Mouse (Mus musculus) right cerebral cortex, postnatal 25 days (tissue): ENCODE results near the gene Synpo2l.
"Not testable (repeated sequence)": the region's sequence is repeated elsewhere in the genome, so short reads cannot be mapped to it uniquely, and the experiment has no call there.

Experiments used
- DNase-seq: peaks from one replicate; pipeline ENCODE4 v3.0.0; 2022

The Synpo2l gene

GRCm38 (mm10) chr14:20668154-20668810 lies at the start of gene Synpo2l:
Synpo2l (minus strand) TSS chr14:20668354.
- no peak for DNase-seq

- DNase-seq = no peak
Observed at GRCm38 (mm10) chr14:20713832-20714231, 45.7 kb upstream of the Synpo2l start.

- no peak for DNase-seq
Observed at GRCm38 (mm10) chr14:20708239-20708638, 40.1 kb upstream of the Synpo2l start.

- peak; percentile 94 for DNase-seq
Observed at GRCm38 (mm10) chr14:20707201-20708190, 39.3 kb upstream of the Synpo2l start, which contains the start of gene Zswim8. Zswim8 (plus strand) TSS chr14:20707552.

- DNase-seq = not testable (repeated sequence)
Observed at GRCm38 (mm10) chr14:20703461-20703860, 35.3 kb upstream of the Synpo2l start.

GRCm38 (mm10) chr14:20702741-20703381 lies 34.7 kb upstream of the Synpo2l start, which contains the start of gene Chchd1:
Chchd1 (plus strand) TSS chr14:20703006.
- peak; percentile 92 for DNase-seq

- no peak for DNase-seq
Observed at GRCm38 (mm10) chr14:20702096-20702740, 34.1 kb upstream of the Synpo2l start.

GRCm38 (mm10) chr14:20701554-20701953 lies 33.4 kb upstream of the Synpo2l start:
- DNase-seq = no peak

- no peak for DNase-seq
Observed at GRCm38 (mm10) chr14:20700362-20700761, 32.2 kb upstream of the Synpo2l start.

- DNase-seq = no peak
Observed at GRCm38 (mm10) chr14:20698515-20698914, 30.4 kb upstream of the Synpo2l start.

- peak; percentile 37 for DNase-seq
Observed at GRCm38 (mm10) chr14:20696986-20697385, 28.8 kb upstream of the Synpo2l start.

GRCm38 (mm10) chr14:20695761-20696520 lies 27.8 kb upstream of the Synpo2l start:
- DNase-seq = no peak

GRCm38 (mm10) chr14:20694884-20695760 lies 27.0 kb upstream of the Synpo2l start, which contains the start of gene Fut11:
Fut11 (plus strand) TSS chr14:20694968.
- peak; percentile 85 for DNase-seq

- no peak for DNase-seq
Observed at GRCm38 (mm10) chr14:20694185-20694883, 26.2 kb upstream of the Synpo2l start.

- no peak for DNase-seq
Observed at GRCm38 (mm10) chr14:20693589-20694101, 25.5 kb upstream of the Synpo2l start.

GRCm38 (mm10) chr14:20691772-20692171 lies 23.6 kb upstream of the Synpo2l start:
- no peak for DNase-seq

- DNase-seq = no peak
Observed at GRCm38 (mm10) chr14:20689009-20689408, 20.9 kb upstream of the Synpo2l start.

GRCm38 (mm10) chr14:20686576-20686975 lies 18.4 kb upstream of the Synpo2l start:
- DNase-seq = no peak

GRCm38 (mm10) chr14:20682498-20682897 lies 14.3 kb upstream of the Synpo2l start:
- DNase-seq = no peak

- no peak for DNase-seq
Observed at GRCm38 (mm10) chr14:20681742-20682141, 13.6 kb upstream of the Synpo2l start.
